Mouse (Mus musculus) cortical plate, adult 2 months (tissue): ENCODE data around the gene Dnaja4.

Experiments used
- CTCF ChIP-seq: fragments of 200-500 bp; IDR thresholded peaks from 2 replicates; pipeline ENCODE4 v1.5.1; 2011; ENCODE audit warnings: mild to moderate bottlenecking, control low read depth, low read length; ENCODE audit not compliant: insufficient read depth; ENCODE audit errors: extremely low read depth
- POLR2A ChIP-seq: fragments of 200-500 bp; IDR thresholded peaks from 2 replicates; pipeline ENCODE4 v1.6.1; 2011; ENCODE audit warnings: mild to moderate bottlenecking, low read length, control low read depth; ENCODE audit not compliant: insufficient read depth; ENCODE audit errors: extremely low read depth

- TF ChIP-seq POLR2A (no peak), CTCF (0 out of 2 replicates have a peak, but pooled peaks have one; percentile 6)
Observed at GRCm38 (mm10) chr9:54732122-54732521, 33.4 kb downstream of the Dnaja4 start.
